Mouse (Mus musculus) MEL (cell line): ENCODE measurements around the gene Eno2. TPM values are rescaled to one million over a fixed set of nuclear protein-coding genes. Genes with fewer than 3 reads are reported as not detected.
A peak's percentile ranks its signal among the peaks of the same experiment; 100 is the strongest.

Source experiments
- DNase-seq: peaks from one replicate; pipeline ENCODE4 v3.0.0; 2011; ENCODE audit warnings: low read depth, low spot score
- H3K27ac ChIP-seq: 2 replicates; pipeline ENCODE4 v1.5.1; 2012; ENCODE audit warnings: low read depth, mild to moderate bottlenecking, control low read depth, low read length, moderate library complexity; ENCODE audit not compliant: control insufficient read depth
- H3K27me3 ChIP-seq, 2 experiments: fragments of 150-350 bp in 1 of 2; sonication (generic) in 1 of 2; 2 replicates each; pipeline ENCODE4 v1.6.1; 2012; ENCODE audit warnings: low read length in 2 of 2, mild to moderate bottlenecking in 2 of 2, improper control_type of control experiment in 1 of 2, moderate library complexity in 1 of 2; ENCODE audit not compliant: insufficient read depth in 2 of 2, control insufficient read depth in 1 of 2
- H3K36me3 ChIP-seq, 2 experiments: 2 replicates each; pipeline ENCODE4 v1.6.1; 2012 to 2014; ENCODE audit warnings: low read length in 2 of 2, improper control_type of control experiment in 1 of 2, inconsistent platforms in 1 of 2, mild to moderate bottlenecking in 1 of 2; ENCODE audit not compliant: insufficient read depth in 2 of 2, control insufficient read depth in 1 of 2
- H3K4me1 ChIP-seq, 2 experiments: fragments of 150-350 bp in 1 of 2; sonication (generic) in 1 of 2; 2 replicates each; pipeline ENCODE4 v1.6.1; 2012; ENCODE audit warnings: low read length in 2 of 2, improper control_type of control experiment in 1 of 2, mild to moderate bottlenecking in 1 of 2; ENCODE audit not compliant: insufficient read depth in 2 of 2, control insufficient read depth in 1 of 2
- H3K4me3 ChIP-seq, 2 experiments: fragments of 150-350 bp in 1 of 2; sonication (generic) in 1 of 2; 2 replicates each; pipeline ENCODE4 v1.5.1; 2012; ENCODE audit warnings: low read depth in 2 of 2, low read length in 2 of 2, mild to moderate bottlenecking in 2 of 2, moderate library complexity in 2 of 2, control low read depth in 1 of 2, improper control_type of control experiment in 1 of 2; ENCODE audit not compliant: control insufficient read depth in 1 of 2, insufficient read depth in 1 of 2
- H3K79me2 ChIP-seq: 2 replicates; pipeline ENCODE4 v1.6.1; 2012; ENCODE audit warnings: mild to moderate bottlenecking, low read length, moderate library complexity; ENCODE audit not compliant: control insufficient read depth, poor library complexity, insufficient read depth
- H3K9ac ChIP-seq: 2 replicates; pipeline ENCODE4 v1.6.1; 2012; ENCODE audit warnings: low read depth, mild to moderate bottlenecking, control low read depth, low read length, moderate library complexity; ENCODE audit not compliant: control insufficient read depth, poor library complexity, severe bottlenecking
- H3K9me3 ChIP-seq: fragments of 150-350 bp; sonication (generic); replicated peaks from 2 replicates; pipeline ENCODE4 v1.6.1; 2012; ENCODE audit warnings: mild to moderate bottlenecking, low read length, improper control_type of control experiment, moderate library complexity; ENCODE audit not compliant: insufficient read depth
- BHLHE40 ChIP-seq: IDR thresholded peaks from 2 replicates; pipeline ENCODE4 v1.6.1; 2012; ENCODE audit warnings: low read depth, mild to moderate bottlenecking, inconsistent platforms, low read length, improper control_type of control experiment, borderline replicate concordance
- CHD1 ChIP-seq: IDR thresholded peaks from 2 replicates; pipeline ENCODE4 v1.6.1; 2012; ENCODE audit warnings: low read depth, mild to moderate bottlenecking, inconsistent platforms, low read length, improper control_type of control experiment
- CHD2 ChIP-seq: IDR thresholded peaks from 2 replicates; pipeline ENCODE4 v1.6.1; 2011; ENCODE audit warnings: low read length, improper control_type of control experiment
- CTCF ChIP-seq, 3 experiments: IDR thresholded peaks in 2 of 3; conservative IDR thresholded peaks in 1 of 3; 2 replicates each; pipeline ENCODE4 v1.5.1; 2011 to 2012; ENCODE audit warnings: low read length in 3 of 3, low read depth in 2 of 3, mild to moderate bottlenecking in 2 of 3, improper control_type of control experiment in 1 of 3, inconsistent platforms in 1 of 3, mixed read lengths in 1 of 3, moderate library complexity in 1 of 3; ENCODE audit not compliant: control insufficient read depth in 1 of 3, insufficient read depth in 1 of 3, poor library complexity in 1 of 3, severe bottlenecking in 1 of 3
- ELF1 ChIP-seq: IDR thresholded peaks from 2 replicates; pipeline ENCODE4 v1.6.1; 2014; ENCODE audit warnings: low read depth, mild to moderate bottlenecking, inconsistent platforms, low read length, improper control_type of control experiment, moderate library complexity
- EP300 ChIP-seq, 2 experiments: IDR thresholded peaks; 2 replicates each; pipeline ENCODE4 v1.6.1; 2011; ENCODE audit warnings: improper control_type of control experiment in 2 of 2, low read length in 2 of 2, low read depth in 1 of 2, mild to moderate bottlenecking in 1 of 2
- GATA1 ChIP-seq: IDR thresholded peaks from 2 replicates; pipeline ENCODE4 v1.6.1; 2011; ENCODE audit warnings: low read depth, low read length, improper control_type of control experiment
- HCFC1 ChIP-seq: IDR thresholded peaks from 2 replicates; pipeline ENCODE4 v1.6.1; 2012; ENCODE audit warnings: low read depth, mild to moderate bottlenecking, inconsistent platforms, low read length, improper control_type of control experiment, moderate library complexity
- MAZ ChIP-seq: IDR thresholded peaks from 2 replicates; pipeline ENCODE4 v1.6.1; 2012; ENCODE audit warnings: low read depth, mild to moderate bottlenecking, inconsistent platforms, low read length, improper control_type of control experiment
- MYC ChIP-seq: IDR thresholded peaks from 2 replicates; pipeline ENCODE4 v1.6.1; 2011; ENCODE audit warnings: low read depth, mild to moderate bottlenecking, low read length, improper control_type of control experiment, moderate library complexity
- NELFE ChIP-seq: IDR thresholded peaks from 2 replicates; pipeline ENCODE4 v1.6.1; 2011; ENCODE audit warnings: low read depth, low read length, improper control_type of control experiment
- POLR2AphosphoS5 ChIP-seq: IDR thresholded peaks from 2 replicates; pipeline ENCODE4 v1.6.1; 2012; ENCODE audit warnings: low read depth, borderline replicate concordance, mild to moderate bottlenecking, inconsistent platforms, low read length, moderate library complexity, mixed read lengths
- RAD21 ChIP-seq: IDR thresholded peaks from 2 replicates; pipeline ENCODE4 v1.6.1; 2011; ENCODE audit warnings: mild to moderate bottlenecking, low read depth, low read length, improper control_type of control experiment
- SIN3A ChIP-seq: IDR thresholded peaks from 2 replicates; pipeline ENCODE4 v1.6.1; 2012; ENCODE audit warnings: low read length, improper control_type of control experiment, inconsistent platforms
- TCF12 ChIP-seq: IDR thresholded peaks from 2 replicates; pipeline ENCODE4 v1.6.1; 2014; ENCODE audit warnings: low read depth, mild to moderate bottlenecking, inconsistent platforms, low read length, improper control_type of control experiment, moderate library complexity
- USF1 ChIP-seq: IDR thresholded peaks from 2 replicates; pipeline ENCODE4 v1.6.1; 2014; ENCODE audit warnings: low read depth, mild to moderate bottlenecking, inconsistent platforms, low read length, improper control_type of control experiment, moderate library complexity
- ZKSCAN1 ChIP-seq: IDR thresholded peaks from 2 replicates; pipeline ENCODE4 v1.6.1; 2012; ENCODE audit warnings: low read depth, mild to moderate bottlenecking, inconsistent platforms, low read length, improper control_type of control experiment, moderate library complexity
- ZMIZ1 ChIP-seq: IDR thresholded peaks from 2 replicates; pipeline ENCODE4 v1.6.1; 2012; ENCODE audit warnings: low read depth, mild to moderate bottlenecking, inconsistent platforms, low read length, improper control_type of control experiment, moderate library complexity
- polyA plus RNA-seq, 2 experiments: library from polyadenylated mRNA; stranded (reverse) in 1 of 2; unstranded in 1 of 2; fragments of >175 nt in 1 of 2; fragments of >200 nt in 1 of 2; gene quantifications; 2 replicates each; pipeline versions ENCODE4 v1.2.1 to v1.2.4; 2012; ENCODE audit warnings: low replicate concordance in 2 of 2, low read depth in 1 of 2; ENCODE audit not compliant: insufficient read length in 2 of 2, insufficient read depth in 1 of 2, missing spikeins in 1 of 2
- total RNA-seq: library from RNA; depleted of rRNA; stranded (reverse); fragments of 300-350 nt; gene quantifications from 2 replicates; pipeline ENCODE4 v1.2.3, GENCODE M21; 2012; rRNA removed

The Eno2 gene
- total RNA-seq, result 3.2 and 5.5 TPM in 2 replicates
- 10 to 100 TPM in 1 of 2 experiments, not detected in 1; 12.5 TPM for polyA plus RNA-seq

- H3K79me2 ChIP-seq, result no peaks in the 10 kb centered on the region; the same call in 1 of the 2 replicates
- peak within 1 kb of the TSS; percentile 71 for H3K9ac ChIP-seq
- H3K36me3 ChIP-seq, result peaks cover 0 to 6% of the 10 kb centered on the region in 2 experiments; a peak in 1 of 4 replicates
- TF ChIP-seq CHD2 (peak; percentile 21; the same call in 1 of the 2 replicates), SIN3A (peak; percentile 29; the same call in 1 of the 2 replicates), MAZ (peak; percentile 87; the same call in 1 of the 2 replicates), HCFC1 (peak; percentile 50), GATA1 (no peak), EP300 (IDR thresholded peaks at IDR 0.05; ENCODE audit: low read depth in 1 of 2, low read length in 2 of 2) (0 out of 4 replicates have a peak, but pooled peaks of 1 of the 2 experiments have one; percentile 5), ELF1 (peak; percentile 20; the same call in 1 of the 2 replicates), USF1 (peak; percentile 86), NELFE (0 out of 2 replicates have a peak, but pooled peaks have one; percentile 28), ZMIZ1 (peak; percentile 39; the same call in 1 of the 2 replicates), ZKSCAN1 (no peak)
- no peak within 1 kb of the TSS; the same call in 1 of the 2 replicates for H3K27ac ChIP-seq
- peak within 1 kb of the TSS; percentile 75 to 80 for H3K4me3 ChIP-seq
- peaks cover 1 to 2% of the 10 kb centered on the region in 2 experiments; a peak in 3 of 4 replicates for H3K27me3 ChIP-seq
- no peaks in the 10 kb centered on the region for H3K9me3 ChIP-seq
- H3K4me1 ChIP-seq, result peaks cover 0 to 15% of the 10 kb centered on the region in 2 experiments; a peak in 2 of 4 replicates
- DNase-seq, result peak; percentile 79
Observed at GRCm38 (mm10) chr6:124769101-124769765, at the start of gene Eno2. Gene Eno2 (minus strand): TSS chr6:124769673.

DNA sequence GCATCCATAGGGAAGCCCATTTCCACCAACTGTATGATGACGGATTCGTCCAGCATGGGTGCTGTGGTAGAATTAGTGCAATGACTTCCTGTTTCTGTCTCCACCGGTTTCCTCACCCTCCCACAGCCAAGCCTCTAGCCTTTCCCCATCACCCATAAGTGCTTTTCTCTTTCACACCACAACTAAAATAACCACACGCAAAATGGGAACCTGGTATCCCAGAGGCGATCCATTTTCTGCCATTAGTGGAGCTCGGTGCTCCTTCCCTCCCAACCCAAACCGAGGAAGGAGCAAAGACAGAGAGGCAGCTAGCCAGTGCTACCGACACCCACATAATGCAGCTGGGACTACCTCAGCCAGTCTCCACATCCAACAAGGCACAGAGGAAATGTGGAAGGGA lies 48.5 kb upstream of the Eno2 start:
- no peak overlapping the region for H3K27ac ChIP-seq
- no peaks in the 10 kb centered on the region for H3K27me3 ChIP-seq
- H3K79me2 ChIP-seq, result peaks cover 9% of the 10 kb centered on the region
- H3K4me3 ChIP-seq, result no peak overlapping the region
- peaks cover 6 to 9% of the 10 kb centered on the region in 2 experiments for H3K36me3 ChIP-seq
- TF ChIP-seq CTCF (IDR thresholded peaks at IDR 0.05 in 2 of 3, conservative IDR thresholded peaks at IDR 0.05 in 1 of 3; ENCODE audit: control insufficient read depth in 1 of 3, insufficient read depth in 1 of 3, low read depth in 2 of 3, low read length in 3 of 3, poor library complexity in 1 of 3, severe bottlenecking in 1 of 3) (no peak), USF1 (no peak), RAD21 (no peak), ZKSCAN1 (no peak), TCF12 (no peak), CHD2 (no peak), CHD1 (no peak), POLR2AphosphoS5 (no peak), MYC (no peak), BHLHE40 (no peak)
- no peak overlapping the region for H3K9ac ChIP-seq
- H3K4me1 ChIP-seq, result peaks cover 0 to 5% of the 10 kb centered on the region in 2 experiments; a peak in 3 of 4 replicates
- H3K9me3 ChIP-seq, result no peaks in the 10 kb centered on the region
- no peak for DNase-seq
